Mouse (Mus musculus): Measurements from ENCODE around the gene Ank3. TPM values are rescaled to one million over a fixed set of nuclear protein-coding genes. Genes with fewer than 3 reads are reported as not detected.

The Ank3 gene
- polyA plus RNA-seq, 1 experiment = 9.3 TPM

GRCm38 (mm10) chr10:69466201-69466585, 67.6 kb downstream of the Ank3 start:
- 69% methylated on average over 2 of the region's 2 CpGs for WGBS
- H3K4me3 ChIP-seq (replicated peaks; ENCODE audit: control insufficient read depth, low read depth, low read length) = no peak overlapping the region
- TF ChIP-seq CTCF (IDR thresholded peaks at IDR 0.05; ENCODE audit: control insufficient read depth, insufficient read depth, low read length) (no peak), POLR2A (IDR thresholded peaks at IDR 0.05; ENCODE audit: borderline replicate concordance, control insufficient read depth, low read depth, low read length) (no peak)
- no peak overlapping the region for H3K27ac ChIP-seq (ENCODE audit: control insufficient read depth, insufficient read depth, low read depth, low read length, poor library complexity)
- no peaks in the 10 kb centered on the region for H3K4me1 ChIP-seq (ENCODE audit: control insufficient read depth, insufficient read depth, low read length)

- Histone ChIP-seq H3K4me1 (ENCODE audit: control insufficient read depth, insufficient read depth, low read length) (no peaks in the 10 kb centered on the region), H3K4me3 (replicated peaks; ENCODE audit: control insufficient read depth, low read depth, low read length) (no peak overlapping the region), H3K27ac (ENCODE audit: control insufficient read depth, insufficient read depth, low read depth, low read length, poor library complexity) (no peak overlapping the region)
- WGBS = 49% methylated on average over 4 of the region's 4 CpGs
- TF ChIP-seq CTCF (IDR thresholded peaks at IDR 0.05; ENCODE audit: control insufficient read depth, insufficient read depth, low read length) (no peak), POLR2A (IDR thresholded peaks at IDR 0.05; ENCODE audit: borderline replicate concordance, control insufficient read depth, low read depth, low read length) (no peak)
Observed at GRCm38 (mm10) chr10:69466586-69466985, 68.0 kb downstream of the Ank3 start.

DNA sequence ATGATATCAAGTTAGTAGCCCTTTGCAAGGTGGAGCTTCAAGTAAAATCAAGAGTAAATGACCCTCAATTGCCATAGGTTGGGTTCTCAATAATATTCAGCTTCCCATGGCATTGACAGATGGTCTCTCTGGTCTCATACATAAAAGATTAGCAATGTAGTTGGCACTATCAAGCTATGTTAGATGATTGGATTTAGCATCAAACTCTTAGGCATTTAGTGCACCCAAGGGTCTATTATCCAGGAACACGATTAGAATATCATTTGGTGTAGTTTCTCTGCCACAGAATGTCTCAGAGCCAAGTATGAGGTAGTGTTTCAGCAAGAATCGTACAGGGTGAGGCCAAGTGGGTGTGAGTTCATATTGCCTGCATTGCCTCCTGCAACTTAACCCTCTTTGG, 68.6 kb downstream of the Ank3 start:
- Histone ChIP-seq H3K4me1 (ENCODE audit: control insufficient read depth, insufficient read depth, low read length) (no peaks in the 10 kb centered on the region), H3K27ac (ENCODE audit: control insufficient read depth, insufficient read depth, low read depth, low read length, poor library complexity) (no peak overlapping the region), H3K4me3 (replicated peaks; ENCODE audit: control insufficient read depth, low read depth, low read length) (no peak overlapping the region)
- TF ChIP-seq POLR2A (IDR thresholded peaks at IDR 0.05; ENCODE audit: borderline replicate concordance, control insufficient read depth, low read depth, low read length) (no peak), CTCF (IDR thresholded peaks at IDR 0.05; ENCODE audit: control insufficient read depth, insufficient read depth, low read length) (no peak)
- WGBS = 66% methylated on average over 2 of the region's 2 CpGs

DNA sequence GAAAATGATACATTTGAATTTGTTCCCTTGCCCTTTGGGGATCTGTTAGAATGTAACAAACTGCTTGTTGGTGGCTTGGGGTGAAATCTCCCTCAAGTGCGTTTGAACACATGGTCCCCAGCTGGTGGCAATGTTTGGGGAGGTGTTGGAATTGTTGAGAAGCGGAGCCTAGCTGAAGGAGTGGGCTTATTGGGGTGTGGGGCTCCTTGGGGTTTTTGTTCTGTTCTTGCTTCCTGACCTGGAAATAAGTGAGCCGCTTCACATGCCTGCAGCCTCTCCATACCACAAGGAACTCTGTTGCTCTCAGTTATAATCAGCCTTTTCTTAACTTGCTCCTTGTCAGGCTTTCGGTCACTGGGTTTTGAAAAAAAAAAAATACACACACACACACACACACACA, 73.3 kb downstream of the Ank3 start:
- Histone ChIP-seq H3K4me1 (ENCODE audit: control insufficient read depth, insufficient read depth, low read length) (no peaks in the 10 kb centered on the region), H3K27ac (ENCODE audit: control insufficient read depth, insufficient read depth, low read depth, low read length, poor library complexity) (no peak overlapping the region), H3K4me3 (replicated peaks; ENCODE audit: control insufficient read depth, low read depth, low read length) (no peak overlapping the region)
- 86% methylated on average over 4 of the region's 4 CpGs for WGBS
- TF ChIP-seq CTCF (IDR thresholded peaks at IDR 0.05; ENCODE audit: control insufficient read depth, insufficient read depth, low read length) = no peak
- no peak for TF ChIP-seq POLR2A (IDR thresholded peaks at IDR 0.05; ENCODE audit: borderline replicate concordance, control insufficient read depth, low read depth, low read length)

GRCm38 (mm10) chr10:69476871-69477270, 78.3 kb downstream of the Ank3 start:
- H3K4me1 ChIP-seq (ENCODE audit: control insufficient read depth, insufficient read depth, low read length) = no peaks in the 10 kb centered on the region
- TF ChIP-seq POLR2A (IDR thresholded peaks at IDR 0.05; ENCODE audit: borderline replicate concordance, control insufficient read depth, low read depth, low read length) (no peak), CTCF (IDR thresholded peaks at IDR 0.05; ENCODE audit: control insufficient read depth, insufficient read depth, low read length) (no peak)

DNA sequence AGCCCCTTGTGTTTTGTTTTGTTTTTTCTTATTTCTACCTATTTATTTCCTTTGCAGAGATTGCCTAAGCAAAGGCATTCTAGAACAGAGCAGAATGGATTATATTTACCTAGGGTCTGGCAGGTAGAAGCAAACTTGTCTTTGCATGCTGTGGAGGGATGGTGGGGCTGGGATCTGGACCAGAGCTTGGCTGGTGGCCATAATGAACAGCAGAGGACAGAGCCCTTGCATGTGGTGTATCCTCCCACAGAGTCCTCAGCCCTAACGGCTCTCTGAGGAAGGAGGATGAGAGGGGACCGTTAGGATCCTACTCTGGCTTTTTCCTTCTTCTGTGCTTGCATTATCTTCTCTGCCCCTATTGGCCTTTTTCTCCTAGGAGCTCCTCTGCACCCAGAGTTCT, 79.1 kb downstream of the Ank3 start:
- no peak for TF ChIP-seq CTCF (IDR thresholded peaks at IDR 0.05; ENCODE audit: control insufficient read depth, insufficient read depth, low read length)
- no peak for TF ChIP-seq POLR2A (IDR thresholded peaks at IDR 0.05; ENCODE audit: borderline replicate concordance, control insufficient read depth, low read depth, low read length)

More at GRCm38 (mm10) chr10:69476871-69477270, 78.3 kb downstream of the Ank3 start:
- 17% methylated on average over 1 of the region's 1 CpGs for WGBS
- Histone ChIP-seq H3K4me3 (replicated peaks; ENCODE audit: control insufficient read depth, low read depth, low read length) (no peak overlapping the region), H3K27ac (ENCODE audit: control insufficient read depth, insufficient read depth, low read depth, low read length, poor library complexity) (no peak overlapping the region)

DNA sequence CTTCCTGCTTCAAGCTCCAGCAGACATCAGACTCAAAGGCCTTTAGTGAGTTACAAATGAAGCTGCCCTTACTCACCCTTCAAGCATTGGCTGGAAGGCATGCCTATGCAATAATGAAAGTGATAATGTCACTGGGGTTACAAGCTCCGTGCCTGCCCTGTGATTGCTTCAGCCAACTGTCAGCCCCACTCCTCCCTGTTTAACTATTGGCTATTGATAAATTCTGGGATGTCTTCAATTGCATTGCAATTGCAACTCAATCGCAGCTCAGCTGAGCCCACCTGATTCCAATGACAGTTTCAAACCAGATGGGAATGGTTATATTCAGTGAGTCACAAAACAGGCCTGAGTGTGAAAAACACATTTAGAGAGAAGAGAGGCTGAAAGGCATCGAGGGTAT, 80.3 kb downstream of the Ank3 start:
- Histone ChIP-seq H3K27ac (ENCODE audit: control insufficient read depth, insufficient read depth, low read depth, low read length, poor library complexity) (no peak overlapping the region), H3K4me3 (replicated peaks; ENCODE audit: control insufficient read depth, low read depth, low read length) (no peak overlapping the region), H3K4me1 (ENCODE audit: control insufficient read depth, insufficient read depth, low read length) (no peaks in the 10 kb centered on the region)
- TF ChIP-seq POLR2A (IDR thresholded peaks at IDR 0.05; ENCODE audit: borderline replicate concordance, control insufficient read depth, low read depth, low read length) = no peak
- TF ChIP-seq CTCF (IDR thresholded peaks at IDR 0.05; ENCODE audit: control insufficient read depth, insufficient read depth, low read length) = no peak
- 61% methylated on average over 3 of the region's 3 CpGs for WGBS

More for the DNA sequence above, 79.1 kb downstream of the Ank3 start:
- H3K4me1 ChIP-seq (ENCODE audit: control insufficient read depth, insufficient read depth, low read length) = no peaks in the 10 kb centered on the region
- WGBS = 70% methylated on average over 2 of the region's 2 CpGs
- H3K27ac ChIP-seq (ENCODE audit: control insufficient read depth, insufficient read depth, low read depth, low read length, poor library complexity) = no peak overlapping the region
- no peak overlapping the region for H3K4me3 ChIP-seq (replicated peaks; ENCODE audit: control insufficient read depth, low read depth, low read length)

- Histone ChIP-seq H3K27ac (ENCODE audit: control insufficient read depth, insufficient read depth, low read depth, low read length, poor library complexity) (no peak overlapping the region), H3K4me1 (ENCODE audit: control insufficient read depth, insufficient read depth, low read length) (no peaks in the 10 kb centered on the region), H3K4me3 (replicated peaks; ENCODE audit: control insufficient read depth, low read depth, low read length) (no peak overlapping the region)
- 81% methylated on average over 6 of the region's 6 CpGs for WGBS
- TF ChIP-seq POLR2A (IDR thresholded peaks at IDR 0.05; ENCODE audit: borderline replicate concordance, control insufficient read depth, low read depth, low read length) (no peak), CTCF (IDR thresholded peaks at IDR 0.05; ENCODE audit: control insufficient read depth, insufficient read depth, low read length) (no peak)
Observed at GRCm38 (mm10) chr10:69485191-69485786, 86.7 kb downstream of the Ank3 start.

- no peak for TF ChIP-seq POLR2A (IDR thresholded peaks at IDR 0.05; ENCODE audit: borderline replicate concordance, control insufficient read depth, low read depth, low read length)
- TF ChIP-seq CTCF (IDR thresholded peaks at IDR 0.05; ENCODE audit: control insufficient read depth, insufficient read depth, low read length) = no peak
- Histone ChIP-seq H3K4me3 (replicated peaks; ENCODE audit: control insufficient read depth, low read depth, low read length) (no peak overlapping the region), H3K4me1 (ENCODE audit: control insufficient read depth, insufficient read depth, low read length) (no peaks in the 10 kb centered on the region), H3K27ac (ENCODE audit: control insufficient read depth, insufficient read depth, low read depth, low read length, poor library complexity) (no peak overlapping the region)
- 78% methylated on average over 5 of the region's 5 CpGs for WGBS
Observed at GRCm38 (mm10) chr10:69490182-69490581, 91.6 kb downstream of the Ank3 start.
